Mouse (Mus musculus) spleen, adult 2 months (tissue): ENCODE data around the gene Tmem184b. TPM values are rescaled to one million over a fixed set of nuclear protein-coding genes. Genes with fewer than 3 reads are reported as not detected.
A peak's percentile ranks its signal among the peaks of the same experiment; 100 is the strongest.

Experiments used
- DNase-seq, 2 experiments: peaks; one replicate each; pipeline versions ENCODE4 v3.0.0 to v3.0.0-alpha.2; 2012 to 2021; ENCODE audit warnings: low spot score in 2 of 2, low read depth in 1 of 2
- H3K27ac ChIP-seq: fragments of 200-500 bp; 2 replicates; pipeline ENCODE4 v1.5.1; 2012; ENCODE audit warnings: low read length, inconsistent platforms; ENCODE audit not compliant: insufficient read depth
- H3K27me3 ChIP-seq: fragments of 200-500 bp; 2 replicates; pipeline ENCODE4 v1.6.1; 2012; ENCODE audit warnings: mild to moderate bottlenecking, moderate library complexity, low read length, inconsistent platforms; ENCODE audit not compliant: control insufficient read depth, insufficient read depth
- H3K36me3 ChIP-seq: fragments of 200-500 bp; 2 replicates; pipeline ENCODE4 v1.6.1; 2012; ENCODE audit warnings: mild to moderate bottlenecking, low read length, inconsistent platforms; ENCODE audit not compliant: control insufficient read depth, insufficient read depth
- H3K4me1 ChIP-seq: fragments of 200-500 bp; 2 replicates; pipeline ENCODE4 v1.6.1; 2011; ENCODE audit warnings: inconsistent platforms; ENCODE audit not compliant: control insufficient read depth, insufficient read depth, insufficient read length
- H3K4me3 ChIP-seq: fragments of 200-500 bp; 2 replicates; pipeline ENCODE4 v1.5.1; 2011; ENCODE audit warnings: mild to moderate bottlenecking, inconsistent platforms; ENCODE audit not compliant: insufficient read depth, insufficient read length; ENCODE audit errors: extremely low read depth
- CTCF ChIP-seq: fragments of 200-500 bp; IDR thresholded peaks from 2 replicates; pipeline ENCODE4 v1.5.1; 2011; ENCODE audit warnings: mild to moderate bottlenecking, inconsistent platforms; ENCODE audit not compliant: insufficient read depth, insufficient read length, insufficient replicate concordance; ENCODE audit errors: extremely low read depth
- POLR2A ChIP-seq: fragments of 200-500 bp; IDR thresholded peaks from 2 replicates; pipeline ENCODE4 v1.6.1; 2011; ENCODE audit warnings: low read depth, low read length, inconsistent platforms
- WGBS: fragments of 180-500 bp; shearing (Covaris S2); methylation state at CpG from one replicate; pipeline ENCODE4 v1.1.7; 2018; 5-methylcytosine and 5-hydroxymethylcytosine counted together
- polyA plus RNA-seq: library from polyadenylated mRNA; depleted of rRNA; stranded (reverse); fragments of >200 nt; gene quantifications from 2 replicates; pipeline ENCODE4 v1.2.3, GENCODE M21; 2012; rRNA removed

Tmem184b gene
- 89.7 and 113 TPM in 2 replicates for polyA plus RNA-seq

DNA sequence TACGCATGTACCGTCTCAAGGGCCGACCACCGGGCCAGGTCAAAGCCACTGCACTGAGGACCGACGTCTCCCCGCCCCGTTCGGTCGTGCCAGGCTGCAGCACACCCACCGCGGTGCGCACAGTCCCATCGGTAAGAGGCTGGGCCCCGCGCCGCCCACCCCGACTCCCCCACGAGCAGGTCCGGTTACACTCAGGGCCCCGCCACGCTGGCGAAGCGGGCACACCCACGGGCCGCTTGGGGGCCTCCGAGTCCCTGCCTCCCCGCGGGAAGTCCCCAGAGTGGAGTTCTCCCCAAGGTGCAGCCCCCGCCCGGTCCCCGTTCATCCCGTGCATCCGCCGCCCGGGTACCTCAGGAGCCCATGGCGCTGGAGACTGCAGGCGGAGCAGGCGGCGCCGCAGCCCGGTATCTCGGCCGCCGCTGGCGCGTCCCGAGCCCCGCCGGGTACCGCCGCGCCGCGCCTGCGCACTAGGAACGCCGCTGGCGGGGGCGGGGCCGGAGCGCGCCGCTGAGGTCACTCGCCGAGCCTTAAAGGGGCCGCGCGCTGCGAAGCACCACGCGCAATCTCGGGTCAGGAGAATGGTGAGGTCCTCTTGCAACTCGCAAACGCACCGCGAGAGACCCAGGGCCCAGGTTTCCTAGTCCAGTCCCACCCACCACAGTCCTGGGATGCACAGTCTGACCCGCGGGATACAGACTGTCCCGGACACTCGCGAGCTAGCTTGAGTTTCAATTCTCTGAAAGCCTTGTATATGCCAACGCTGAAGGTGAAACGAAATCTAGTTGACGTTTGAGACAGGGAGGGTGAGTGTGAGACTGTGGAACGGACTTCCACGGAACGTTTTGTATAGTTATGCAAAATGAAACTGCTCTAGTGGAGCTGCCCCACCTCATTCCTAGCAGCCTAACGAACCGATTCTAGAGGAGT lies at the start of gene Tmem184b:
Gene Tmem184b, minus strand, starts transcription at position 734 of the 927 bp plus-strand sequence.
- H3K27me3 ChIP-seq = no peaks in the 10 kb centered on the region
- H3K36me3 ChIP-seq = no peaks in the 10 kb centered on the region
- DNase-seq = peak; percentile 66 to 81
- H3K4me1 ChIP-seq = peaks cover 15% of the 10 kb centered on the region; the same call in 1 of the 2 replicates
- peak within 1 kb of the TSS; percentile 83 for H3K27ac ChIP-seq
- WGBS = under 1% methylated on average over 87 of the region's 90 CpGs
- TF ChIP-seq CTCF (no peak), POLR2A (peak; percentile 8)
- peak within 1 kb of the TSS; percentile 97 for H3K4me3 ChIP-seq

- no peak overlapping the region for H3K27ac ChIP-seq
- WGBS = 94% methylated on average over 3 of the region's 3 CpGs
- H3K4me1 ChIP-seq = no peaks in the 10 kb centered on the region
- no peak overlapping the region for H3K4me3 ChIP-seq
- DNase-seq = no peak
- TF ChIP-seq CTCF (no peak), POLR2A (no peak)
- no peaks in the 10 kb centered on the region for H3K27me3 ChIP-seq
- no peaks in the 10 kb centered on the region for H3K36me3 ChIP-seq
These were observed 44.7 kb upstream of the Tmem184b start for GRCm38 (mm10) chr15:79448041-79448440.

DNA sequence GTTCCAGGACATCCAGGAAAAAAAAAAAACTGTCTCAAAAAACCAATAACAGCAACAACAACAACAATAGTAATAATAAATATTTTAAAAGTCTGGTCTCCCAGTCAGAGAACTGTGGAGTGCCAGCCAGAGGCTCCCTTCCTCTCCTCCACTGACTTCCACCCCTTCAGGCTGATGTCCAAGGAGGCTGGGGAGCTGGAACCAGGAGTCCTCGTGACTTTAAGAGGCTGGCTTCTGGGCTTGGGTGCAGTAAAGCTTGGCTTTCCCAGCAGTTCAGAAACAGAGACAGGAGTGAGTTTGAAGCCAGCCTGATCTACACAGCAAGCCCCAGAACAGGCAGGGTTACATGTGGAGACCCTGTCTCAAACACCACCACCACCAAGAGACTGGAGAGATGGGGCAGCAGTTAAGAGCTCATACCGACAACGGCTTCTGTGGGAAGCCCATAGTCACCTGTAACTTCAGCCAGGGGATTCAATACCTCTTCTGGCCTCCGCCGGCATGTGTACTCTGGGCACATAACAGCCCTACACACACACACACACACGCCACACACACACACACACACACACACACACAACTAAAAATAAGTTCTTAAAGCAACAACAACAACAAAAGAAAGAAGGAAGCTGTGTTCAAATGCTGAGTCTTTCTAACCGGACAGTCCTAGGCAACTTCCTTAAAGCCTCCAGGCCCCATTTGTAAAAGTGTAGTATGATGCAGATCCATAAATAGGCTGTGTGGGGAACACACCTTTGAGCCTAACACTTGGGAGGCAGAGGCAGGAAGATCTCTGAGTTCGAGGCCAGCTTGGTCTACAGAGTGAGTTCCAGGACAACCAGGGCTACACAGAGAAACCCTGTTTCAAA lies 42.7 kb upstream of the Tmem184b start:
- no peaks in the 10 kb centered on the region for H3K36me3 ChIP-seq
- no peak overlapping the region for H3K4me3 ChIP-seq
- 0 out of 2 replicates have a peak overlapping the region, but pooled peaks have one; percentile 33 for H3K27ac ChIP-seq
- no peak for TF ChIP-seq CTCF
- TF ChIP-seq POLR2A = no peak
- peaks cover 7% of the 10 kb centered on the region; the same call in 1 of the 2 replicates for H3K4me1 ChIP-seq
- 72% methylated on average over 8 of the region's 8 CpGs for WGBS
- DNase-seq = no peak
- no peaks in the 10 kb centered on the region for H3K27me3 ChIP-seq

DNA sequence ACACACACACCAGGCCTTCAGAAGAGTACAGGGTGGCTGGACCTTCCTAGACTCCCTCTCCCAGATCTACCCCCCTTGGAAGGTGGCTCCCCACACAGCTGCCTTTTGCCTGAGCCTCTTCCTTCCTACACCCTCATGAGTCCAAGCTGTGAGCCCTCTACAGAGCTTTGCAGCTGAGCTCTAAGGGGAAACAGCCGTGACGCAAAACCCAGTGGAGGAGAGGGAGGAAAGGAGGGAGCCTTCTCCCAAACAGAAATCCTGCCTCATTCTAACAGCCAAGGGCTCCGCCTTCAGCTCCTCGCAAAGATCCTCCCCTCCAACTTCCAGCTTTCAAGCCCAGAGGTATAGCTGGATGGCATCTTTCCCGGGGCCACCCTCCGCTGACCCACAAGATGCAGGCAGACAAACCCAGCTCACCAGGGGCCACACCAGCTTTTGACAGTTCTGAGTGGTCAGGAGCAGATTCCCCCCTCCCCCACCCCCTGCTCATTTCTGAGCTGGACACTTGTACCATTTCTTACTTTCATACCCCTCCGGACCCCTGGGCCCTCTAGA lies 40.6 kb upstream of the Tmem184b start:
- Histone ChIP-seq H3K4me3 (no peak overlapping the region), H3K27me3 (no peaks in the 10 kb centered on the region), H3K27ac (no peak overlapping the region), H3K36me3 (no peaks in the 10 kb centered on the region), H3K4me1 (peaks cover 8% of the 10 kb centered on the region; the same call in 1 of the 2 replicates)
- no peak for TF ChIP-seq POLR2A
- TF ChIP-seq CTCF = no peak
- no peak for DNase-seq
- WGBS = 81% methylated on average over 7 of the region's 7 CpGs

- DNase-seq = no peak
- Histone ChIP-seq H3K4me1 (peaks cover 8% of the 10 kb centered on the region; the same call in 1 of the 2 replicates), H3K4me3 (no peak overlapping the region), H3K27ac (no peak overlapping the region), H3K27me3 (no peaks in the 10 kb centered on the region), H3K36me3 (no peaks in the 10 kb centered on the region)
- TF ChIP-seq CTCF (no peak), POLR2A (no peak)
- WGBS = 93% methylated on average over 9 of the region's 9 CpGs
These were observed 39.7 kb upstream of the Tmem184b start for GRCm38 (mm10) chr15:79442961-79443518.

DNA sequence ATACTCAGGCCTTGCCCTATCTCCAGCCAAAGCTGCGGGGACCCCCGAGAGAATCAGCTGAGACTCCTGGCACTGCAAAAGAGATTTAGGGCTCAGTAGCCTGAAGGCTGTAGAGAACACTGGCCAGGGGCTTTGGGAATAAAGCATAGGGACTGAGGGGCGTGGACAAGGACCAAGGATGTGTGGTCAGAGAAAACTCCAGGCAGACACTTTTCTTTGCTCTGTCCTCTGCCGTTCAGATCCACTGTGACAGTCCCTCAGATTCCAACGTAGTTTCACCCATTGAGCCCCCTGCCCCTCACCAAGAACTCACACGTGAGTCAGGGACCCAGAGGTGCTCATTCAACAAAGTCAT lies 38.9 kb upstream of the Tmem184b start:
- Histone ChIP-seq H3K4me3 (peak overlapping the region; percentile 63), H3K36me3 (no peaks in the 10 kb centered on the region), H3K27ac (peak overlapping the region; percentile 50), H3K27me3 (no peaks in the 10 kb centered on the region), H3K4me1 (peaks cover 8% of the 10 kb centered on the region; the same call in 1 of the 2 replicates)
- TF ChIP-seq CTCF = no peak
- no peak for TF ChIP-seq POLR2A
- WGBS = 25% methylated on average over 6 of the region's 6 CpGs
- DNase-seq = no peak
